Mouse (Mus musculus) midbrain, embryonic 11.5 days (tissue): ENCODE data around the gene Nrxn2. TPM values are rescaled to one million over a fixed set of nuclear protein-coding genes. Genes with fewer than 3 reads are reported as not detected.

Experiments used
- ATAC-seq: fragments of 200-750 bp; cut with Nextera tagmentation; 2 replicates; pipeline ENCODE4 v1.8.0; 2017; ENCODE audit warnings: moderate TSS enrichment, moderate library complexity; ENCODE audit not compliant: low FRiP score
- DNase-seq: peaks from one replicate; pipeline ENCODE4 v3.0.0; 2015; ENCODE audit warnings: low spot score; ENCODE audit errors: missing footprints
- H3K27ac ChIP-seq: fragments of 300-500 bp; sonication (generic); 2 replicates; pipeline ENCODE4 v1.5.1; 2014; ENCODE audit warnings: low read depth, low read length
- H3K27me3 ChIP-seq: fragments of 300-500 bp; sonication (generic); 2 replicates; pipeline ENCODE4 v1.6.1; 2014; ENCODE audit warnings: mild to moderate bottlenecking, low read length, moderate library complexity, mixed read lengths; ENCODE audit not compliant: control insufficient read depth, insufficient read depth
- H3K36me3 ChIP-seq: fragments of 300-500 bp; sonication (generic); 2 replicates; pipeline ENCODE4 v1.6.1; 2014; ENCODE audit warnings: mild to moderate bottlenecking, low read length, moderate library complexity, mixed read lengths; ENCODE audit not compliant: control insufficient read depth, insufficient read depth
- H3K4me1 ChIP-seq: fragments of 300-500 bp; sonication (generic); 2 replicates; pipeline ENCODE4 v1.6.1; 2014; ENCODE audit warnings: low read length; ENCODE audit not compliant: control insufficient read depth, insufficient read depth
- H3K4me2 ChIP-seq: fragments of 300-500 bp; sonication (generic); 2 replicates; pipeline ENCODE4 v1.6.1; 2014; ENCODE audit warnings: mild to moderate bottlenecking, moderate library complexity
- H3K4me3 ChIP-seq: fragments of 300-500 bp; sonication (generic); 2 replicates; pipeline ENCODE4 v1.5.1; 2014; ENCODE audit warnings: low read depth, low read length
- H3K9ac ChIP-seq: fragments of 300-500 bp; sonication (generic); 2 replicates; pipeline ENCODE4 v1.6.1; 2014; ENCODE audit warnings: low read length
- H3K9me3 ChIP-seq: fragments of 300-500 bp; sonication (generic); 2 replicates; pipeline ENCODE4 v1.6.1; 2016; ENCODE audit warnings: low read length; ENCODE audit not compliant: control insufficient read depth
- WGBS: fragments of 180-500 bp; shearing (Covaris S2); extraction: QIAGEN DNeasy Blood & Tissue Kit; methylation state at CpG from one replicate; pipeline ENCODE4 v1.1.7; 2014; 5-methylcytosine and 5-hydroxymethylcytosine counted together
- polyA plus RNA-seq: library from polyadenylated mRNA; unstranded; fragments of >200 nt; fragmentation: Nextera tagmentation; extraction: Ambion mirVana; gene quantifications from 2 replicates; pipeline ENCODE4 v1.2.1, GENCODE M21; 2014

The Nrxn2 gene
- polyA plus RNA-seq, 1 experiment from 2014 or later: 9.5 TPM

- Histone ChIP-seq H3K4me1 (peaks cover 22% of the 10 kb centered on the region), H3K4me3 (no peak overlapping the region), H3K36me3 (no peaks in the 10 kb centered on the region), H3K27ac (no peak overlapping the region), H3K9me3 (no peaks in the 10 kb centered on the region), H3K27me3 (peaks cover 49% of the 10 kb centered on the region), H3K9ac (no peak overlapping the region), H3K4me2 (no peak overlapping the region)
- ATAC-seq (no peak), DNase-seq (peak; percentile 95)
- WGBS: 21% methylated on average over 13 of the region's 13 CpGs
These were observed 8.4 kb downstream of the Nrxn2 start for GRCm38 (mm10) chr19:6426703-6427500.

GRCm38 (mm10) chr19:6427653-6428434 is 9.3 kb downstream of the Nrxn2 start:
- Histone ChIP-seq H3K4me3 (peak overlapping the region; percentile 31), H3K9me3 (no peaks in the 10 kb centered on the region), H3K4me2 (peak overlapping the region; percentile 56), H3K4me1 (peaks cover 22% of the 10 kb centered on the region), H3K27me3 (peaks cover 49% of the 10 kb centered on the region), H3K36me3 (no peaks in the 10 kb centered on the region), H3K27ac (no peak overlapping the region), H3K9ac (peak overlapping the region; percentile 30; the same call in 1 of the 2 replicates)
- DNase-seq (peak; percentile 90), ATAC-seq (peak; percentile 17; the same call in 1 of the 2 replicates)
- 2% methylated on average over 88 of the region's 94 CpGs for WGBS

GRCm38 (mm10) chr19:6428501-6429200 is 10.1 kb downstream of the Nrxn2 start:
- DNase-seq: peak; percentile 94
- ATAC-seq: peak; percentile 71
- Histone ChIP-seq H3K9me3 (no peaks in the 10 kb centered on the region), H3K4me3 (peak overlapping the region; percentile 31), H3K27me3 (peaks cover 49% of the 10 kb centered on the region), H3K9ac (peak overlapping the region; percentile 30; the same call in 1 of the 2 replicates), H3K27ac (no peak overlapping the region), H3K36me3 (no peaks in the 10 kb centered on the region), H3K4me2 (peak overlapping the region; percentile 56), H3K4me1 (peaks cover 22% of the 10 kb centered on the region)
- under 1% methylated on average over 60 of the region's 60 CpGs for WGBS

GRCm38 (mm10) chr19:6443016-6443415 is 24.5 kb downstream of the Nrxn2 start:
- H3K27ac ChIP-seq: no peak overlapping the region
- no peaks in the 10 kb centered on the region for H3K9me3 ChIP-seq
- ATAC-seq (no peak), DNase-seq (no peak)
- H3K4me2 ChIP-seq: no peak overlapping the region
- WGBS: 76% methylated on average over 10 of the region's 10 CpGs
- peaks cover 29% of the 10 kb centered on the region for H3K4me1 ChIP-seq
- no peak overlapping the region for H3K9ac ChIP-seq
- no peaks in the 10 kb centered on the region for H3K36me3 ChIP-seq
- no peaks in the 10 kb centered on the region for H3K27me3 ChIP-seq
- no peak overlapping the region for H3K4me3 ChIP-seq

- Histone ChIP-seq H3K4me3 (no peak overlapping the region), H3K9ac (peak overlapping the region; percentile 44), H3K4me1 (peaks cover 32% of the 10 kb centered on the region), H3K9me3 (no peaks in the 10 kb centered on the region), H3K27ac (peak overlapping the region; percentile 42), H3K27me3 (no peaks in the 10 kb centered on the region), H3K4me2 (peak overlapping the region; percentile 36), H3K36me3 (no peaks in the 10 kb centered on the region)
- 14% methylated on average over 10 of the region's 10 CpGs for WGBS
- ATAC-seq (peak; percentile 90), DNase-seq (peak; percentile 94)
These were observed 27.4 kb downstream of the Nrxn2 start for GRCm38 (mm10) chr19:6445761-6446423.

- 0 out of 2 replicates have a peak overlapping the region, but pooled peaks have one; percentile 28 for H3K9ac ChIP-seq
- DNase-seq (no peak), ATAC-seq (no peak; the same call in 1 of the 2 replicates)
- no peaks in the 10 kb centered on the region for H3K27me3 ChIP-seq
- no peaks in the 10 kb centered on the region for H3K36me3 ChIP-seq
- H3K4me2 ChIP-seq: peak overlapping the region; percentile 36; the same call in 1 of the 2 replicates
- H3K9me3 ChIP-seq: no peaks in the 10 kb centered on the region
- peaks cover 32% of the 10 kb centered on the region for H3K4me1 ChIP-seq
- 64% methylated on average over 7 of the region's 7 CpGs for WGBS
- H3K27ac ChIP-seq: peak overlapping the region; percentile 42; the same call in 1 of the 2 replicates
- no peak overlapping the region for H3K4me3 ChIP-seq
These were observed 28.4 kb downstream of the Nrxn2 start for GRCm38 (mm10) chr19:6446736-6447437.

- peaks cover 40% of the 10 kb centered on the region for H3K4me1 ChIP-seq
- H3K4me3 ChIP-seq: no peak overlapping the region
- 55% methylated on average over 5 of the region's 5 CpGs for WGBS
- DNase-seq: no peak
- H3K27me3 ChIP-seq: no peaks in the 10 kb centered on the region
- no peaks in the 10 kb centered on the region for H3K9me3 ChIP-seq
- H3K27ac ChIP-seq: no peak overlapping the region
- no peak for ATAC-seq
- H3K4me2 ChIP-seq: no peak overlapping the region
- no peaks in the 10 kb centered on the region for H3K36me3 ChIP-seq
- H3K9ac ChIP-seq: no peak overlapping the region
These were observed 30.2 kb downstream of the Nrxn2 start for GRCm38 (mm10) chr19:6448752-6449151.

- Histone ChIP-seq H3K4me2 (no peak overlapping the region), H3K9me3 (no peaks in the 10 kb centered on the region), H3K27me3 (no peaks in the 10 kb centered on the region), H3K36me3 (no peaks in the 10 kb centered on the region), H3K4me3 (no peak overlapping the region), H3K4me1 (peaks cover 39% of the 10 kb centered on the region), H3K9ac (no peak overlapping the region), H3K27ac (no peak overlapping the region)
- 71% methylated on average over 7 of the region's 7 CpGs for WGBS
- DNase-seq (no peak), ATAC-seq (no peak)
These were observed 31.3 kb downstream of the Nrxn2 start for GRCm38 (mm10) chr19:6449841-6450240.
